Comparison of ENCODE assay signal across 8 mouse cellular contexts in genomic region chr11:77685383-77686265, GRCm38 (mm10). TPM values are rescaled to one million over a fixed set of nuclear protein-coding genes. Genes with fewer than 3 reads are reported as not detected.
DNase-seq lines count a peak whose midpoint lies in the region; ATAC-seq and TF ChIP-seq lines count a peak whose summit lies in the region.

TSS of gene Nufip2 (plus strand) at chr11:77686155.

- under 1% methylated on average over 38 of the region's 38 CpGs for WGBS in forebrain, embryonic 16.5 days
- under 1% methylated on average over 38 of the region's 38 CpGs for WGBS in lung, embryonic 14.5 days
- under 1% methylated on average over 38 of the region's 38 CpGs for WGBS in olfactory bulb, adult 2 months
- under 1% methylated on average over 38 of the region's 38 CpGs for WGBS in thymus, adult 2 months

- H3K9ac ChIP-seq in forebrain, embryonic 16.5 days (replicated peaks; ENCODE audit: low read depth, low read length), result peak within 1 kb of the TSS; percentile 95
- H3K9ac ChIP-seq in lung, embryonic 14.5 days, result peak within 1 kb of the TSS; percentile 98

- peak; percentile 100 for TF ChIP-seq POLR2A in olfactory bulb, adult 2 months (IDR thresholded peaks at IDR 0.05; ENCODE audit: insufficient read depth, low read depth, low read length)
- peak; percentile 98 for TF ChIP-seq POLR2A in thymus, adult 2 months (IDR thresholded peaks at IDR 0.05; ENCODE audit: control insufficient read depth, extremely low read depth, insufficient read depth, low read length, poor library complexity)

- DNase-seq in G1E (ENCODE audit: low spot score), result peak; percentile 94
- DNase-seq in cerebellum, adult 18-20 months, result peak; percentile 99 to 100
- DNase-seq in heart, postnatal 36 days, result peak; percentile 98 to 99
- peak; percentile 99 for DNase-seq in layer of hippocampus, adult 2 months (ENCODE audit: low spot score in 2 of 2)
- peak; percentile 100 for DNase-seq in lung, embryonic 14.5 days
- DNase-seq in thymus, adult 2 months, result peak; percentile 99

- H3K4me3 ChIP-seq in G1E (ENCODE audit: low read depth, low read length), result peak within 1 kb of the TSS; percentile 92
- peak within 1 kb of the TSS; percentile 89 for H3K4me3 ChIP-seq in forebrain, embryonic 16.5 days (replicated peaks; ENCODE audit: low read length)
- H3K4me3 ChIP-seq in layer of hippocampus, adult 2 months, result peak within 1 kb of the TSS; percentile 98
- H3K4me3 ChIP-seq in lung, embryonic 14.5 days (ENCODE audit: low read depth, low read length), result peak within 1 kb of the TSS; percentile 98
- peak within 1 kb of the TSS; percentile 87 for H3K4me3 ChIP-seq in olfactory bulb, adult 2 months (ENCODE audit: insufficient read depth, low read depth, low read length)
- peak within 1 kb of the TSS; percentile 100 for H3K4me3 ChIP-seq in thymus, adult 2 months (ENCODE audit: control insufficient read depth, insufficient read depth, low read length)

- TF ChIP-seq CTCF in G1E (IDR thresholded peaks at IDR 0.05; ENCODE audit: low read depth, low read length), result no peak
- TF ChIP-seq CTCF in layer of hippocampus, adult 2 months (conservative IDR thresholded peaks at IDR 0.05), result no peak
- TF ChIP-seq CTCF in lung, embryonic 14.5 days (IDR thresholded peaks at IDR 0.05; ENCODE audit: low read depth), result no peak
- no peak for TF ChIP-seq CTCF in olfactory bulb, adult 2 months (IDR thresholded peaks at IDR 0.05; ENCODE audit: insufficient read depth, low read depth, low read length)
- TF ChIP-seq CTCF in thymus, adult 2 months (IDR thresholded peaks at IDR 0.05; ENCODE audit: borderline replicate concordance, control insufficient read depth, extremely low read depth, insufficient read depth, low read length, poor library complexity), result no peak

- peak within 1 kb of the TSS; percentile 58 for H3K4me2 ChIP-seq in forebrain, embryonic 16.5 days (ENCODE audit: low read length)
- peak within 1 kb of the TSS; percentile 78 for H3K4me2 ChIP-seq in lung, embryonic 14.5 days

- no peaks in the 10 kb centered on the region for H3K27me3 ChIP-seq in G1E (ENCODE audit: insufficient read depth, low read length)
- no peaks in the 10 kb centered on the region for H3K27me3 ChIP-seq in forebrain, embryonic 16.5 days (replicated peaks; ENCODE audit: control insufficient read depth, insufficient read depth, low read length)
- no peaks in the 10 kb centered on the region for H3K27me3 ChIP-seq in lung, embryonic 14.5 days (ENCODE audit: insufficient read depth, low read length)
- H3K27me3 ChIP-seq in thymus, adult 2 months (ENCODE audit: control insufficient read depth, insufficient read depth, low read length), result no peaks in the 10 kb centered on the region

- H3K27ac ChIP-seq in forebrain, embryonic 16.5 days (ENCODE audit: low read length), result peak within 1 kb of the TSS; percentile 96
- peak within 1 kb of the TSS; percentile 98 for H3K27ac ChIP-seq in layer of hippocampus, adult 2 months
- peak within 1 kb of the TSS; percentile 98 for H3K27ac ChIP-seq in lung, embryonic 14.5 days (ENCODE audit: low read depth)
- H3K27ac ChIP-seq in olfactory bulb, adult 2 months (ENCODE audit: insufficient read depth, low read depth, low read length), result peak within 1 kb of the TSS; percentile 99
- peak within 1 kb of the TSS; percentile 84 for H3K27ac ChIP-seq in thymus, adult 2 months (ENCODE audit: control insufficient read depth, insufficient read depth, low read length)

- peaks cover 21% of the 10 kb centered on the region for H3K4me1 ChIP-seq in G1E (ENCODE audit: insufficient read depth, low read depth, low read length)
- peaks cover 10% of the 10 kb centered on the region for H3K4me1 ChIP-seq in forebrain, embryonic 16.5 days (replicated peaks; ENCODE audit: control insufficient read depth, insufficient read depth, low read length)
- H3K4me1 ChIP-seq in lung, embryonic 14.5 days (ENCODE audit: insufficient read depth), result no peaks in the 10 kb centered on the region
- H3K4me1 ChIP-seq in olfactory bulb, adult 2 months (ENCODE audit: control insufficient read depth, insufficient read depth, low read length), result no peaks in the 10 kb centered on the region
- H3K4me1 ChIP-seq in thymus, adult 2 months (replicated peaks; ENCODE audit: control insufficient read depth, insufficient read depth, low read length), result no peaks in the 10 kb centered on the region

- peak; percentile 97 for ATAC-seq in G1E (ENCODE audit: extremely low read depth, insufficient number of reproducible peaks, low FRiP score, poor library complexity, severe bottlenecking)
- ATAC-seq in forebrain, embryonic 16.5 days, result peak; percentile 99
- ATAC-seq in lung, embryonic 14.5 days (ENCODE audit: insufficient read depth), result peak; percentile 98

- H3K9me3 ChIP-seq in G1E (replicated peaks), result no peaks in the 10 kb centered on the region
- H3K9me3 ChIP-seq in forebrain, embryonic 16.5 days (ENCODE audit: control insufficient read depth, low read length), result no peaks in the 10 kb centered on the region
- no peaks in the 10 kb centered on the region for H3K9me3 ChIP-seq in lung, embryonic 14.5 days (ENCODE audit: low read depth, low read length)

- intact Hi-C loops in heart, postnatal 36 days (cut with DNase I), result loop anchor here (2.0 kb wide), 1 partner anchor 79 kb away; the partner anchor contains the start of gene Taok1

- peaks cover 18% of the 10 kb centered on the region for H3K36me3 ChIP-seq in G1E (replicated peaks)
- no peaks in the 10 kb centered on the region for H3K36me3 ChIP-seq in forebrain, embryonic 16.5 days (ENCODE audit: control insufficient read depth, insufficient read depth)
- peaks cover 14% of the 10 kb centered on the region for H3K36me3 ChIP-seq in lung, embryonic 14.5 days (ENCODE audit: insufficient read depth)
- H3K36me3 ChIP-seq in thymus, adult 2 months (ENCODE audit: control insufficient read depth, insufficient read depth, low read length), result no peaks in the 10 kb centered on the region

RNA-seq across cellular contexts. Expression of gene Nufip2, which starts in this region (rescaled TPM):
- total RNA-seq in G1E (2014; fragmentation: Nextera tagmentation) (97.1 and 113 TPM in 2 replicates), G1E (2017) (75.3 and 94.0 TPM in 2 replicates)
- polyA plus RNA-seq in G1E (2012), result 22.3 and 24.0 TPM in 2 replicates
- polyA plus RNA-seq in forebrain, embryonic 16.5 days (2015; fragmentation: Nextera tagmentation; extraction: Ambion mirVana), result 2.7 and 3.6 TPM in 2 replicates
- total RNA-seq in heart, postnatal 36 days (2021), result 10 to 100 TPM; 46.8 to 48.3 TPM
- total RNA-seq in layer of hippocampus, adult 2 months (2021), result 10 to 100 TPM; 68.4 to 83.7 TPM
- polyA plus RNA-seq in lung, embryonic 14.5 days (2014; fragmentation: Nextera tagmentation; extraction: Ambion mirVana), result 6.5 and 7.5 TPM in 2 replicates
- 249 TPM in 1 of 2 replicates, not detected in the other for polyA plus RNA-seq in olfactory bulb, adult 2 months (2012; ENCODE audit: insufficient read depth, insufficient read length, low replicate concordance, missing spikeins)
- polyA plus RNA-seq in thymus, adult 2 months (2012; rRNA removed), result 30.1 and 38.8 TPM in 2 replicates

Comparison
In these comparisons a context has a peak if more than half of its experiments do, and no peak if none do; other contexts are left out.
1. Peak in every context shown above with its lines: DNase-seq, ATAC-seq, H3K4me3 ChIP-seq and H3K27ac ChIP-seq.